ENCODE assay signal across 9 mouse cellular contexts in genomic region chr6:50940641-50941398, GRCm38 (mm10).
DNase-seq lines count a peak whose midpoint lies in the region; ATAC-seq lines count a peak whose summit lies in the region.
"Had no signal": no experiment of that assay in that cellular context is flagged by ENCODE, and none has a peak within 500 bp of the region (broad histone marks: within the 10 kb centered on the region; RNA-seq: fewer than 3 reads in every experiment).

No protein-coding gene starts in this region.

- H3K27ac ChIP-seq in kidney, embryonic 15.5 days, result peak overlapping the region; percentile 25; the same call in 1 of the 2 replicates
- H3K27ac ChIP-seq in stomach, embryonic 16.5 days (ENCODE audit: low read length), result peak overlapping the region; percentile 78
- H3K27ac ChIP-seq: liver, embryonic 15.5 days had no signal

- no peaks in the 10 kb centered on the region for H3K27me3 ChIP-seq in kidney, embryonic 15.5 days
- no peaks in the 10 kb centered on the region for H3K27me3 ChIP-seq in stomach, embryonic 16.5 days (ENCODE audit: control insufficient read depth, insufficient read depth, low read length)

- no peak for ATAC-seq in kidney, embryonic 15.5 days (replicated peaks; ENCODE audit: low FRiP score)
- no peak for ATAC-seq in stomach, embryonic 16.5 days (ENCODE audit: insufficient read depth, low FRiP score)

- H3K4me1 ChIP-seq in kidney, embryonic 15.5 days, result no peaks in the 10 kb centered on the region
- H3K4me1 ChIP-seq in stomach, embryonic 16.5 days (ENCODE audit: control insufficient read depth, insufficient read depth, low read length), result 0 out of 2 replicates have a peak, but pooled peaks cover 3% of the 10 kb centered on the region
- H3K4me1 ChIP-seq: liver, embryonic 15.5 days had no signal

- no peak overlapping the region for H3K9ac ChIP-seq in kidney, embryonic 15.5 days
- H3K9ac ChIP-seq in stomach, embryonic 16.5 days (ENCODE audit: low read length), result peak overlapping the region; percentile 24; the same call in 1 of the 2 replicates
- H3K9ac ChIP-seq: liver, embryonic 15.5 days had no signal

- H3K4me3 ChIP-seq in kidney, embryonic 15.5 days (replicated peaks), result no peak overlapping the region
- H3K4me3 ChIP-seq in stomach, embryonic 16.5 days (replicated peaks; ENCODE audit: low read length), result no peak overlapping the region
- H3K4me3 ChIP-seq: liver, embryonic 15.5 days had no signal

- no peak for DNase-seq in kidney, postnatal 36 days
- peak; percentile 53 for DNase-seq in gastrocnemius, postnatal 14 days
- DNase-seq in heart, postnatal 36 days, result peak; percentile 24 to 36
- DNase-seq in adrenal gland, postnatal 4 days (ENCODE audit: low spot score in 2 of 2), result no peak
- no peak for DNase-seq in testis, postnatal 14 days (ENCODE audit: low spot score)
- no peak for DNase-seq in frontal cortex, postnatal 10 days (ENCODE audit: low spot score in 2 of 2)

- no peaks in the 10 kb centered on the region for H3K9me3 ChIP-seq in kidney, embryonic 15.5 days (replicated peaks)
- no peaks in the 10 kb centered on the region for H3K9me3 ChIP-seq in stomach, embryonic 16.5 days (replicated peaks; ENCODE audit: control insufficient read depth, low read length)
- H3K9me3 ChIP-seq: liver, embryonic 15.5 days had no signal

- intact Hi-C loops in gastrocnemius, postnatal 14 days (cut with DNase I; ENCODE audit: low total_unique reads), result loop anchor here (2.0 kb wide), 1 partner anchor 228 kb away; no protein-coding TSS in a partner anchor
- intact Hi-C loops in heart, postnatal 36 days (cut with DNase I), result no loop called here

- H3K4me2 ChIP-seq in kidney, embryonic 15.5 days, result no peak overlapping the region
- H3K4me2 ChIP-seq in stomach, embryonic 16.5 days (ENCODE audit: low read depth, low read length), result no peak overlapping the region
- H3K4me2 ChIP-seq: liver, embryonic 15.5 days had no signal

- WGBS in kidney, embryonic 15.5 days, result 73% methylated on average over 10 of the region's 10 CpGs
- WGBS in stomach, embryonic 16.5 days, result 58% methylated on average over 10 of the region's 10 CpGs

- no peaks in the 10 kb centered on the region for H3K36me3 ChIP-seq in kidney, embryonic 15.5 days
- H3K36me3 ChIP-seq in stomach, embryonic 16.5 days (ENCODE audit: control insufficient read depth, insufficient read depth, low read length), result no peaks in the 10 kb centered on the region
- H3K36me3 ChIP-seq: liver, embryonic 15.5 days had no signal

Comparison
In these comparisons a context has a peak if more than half of its experiments do, and no peak if none do; other contexts are left out.
1. DNase-seq: peak in gastrocnemius, postnatal 14 days (single experiment) and heart, postnatal 36 days (2 of 2); none in kidney, postnatal 36 days (0 of 2), adrenal gland, postnatal 4 days (0 of 2), testis, postnatal 14 days (single experiment) and frontal cortex, postnatal 10 days (0 of 2).